Comparison of ENCODE assay signal across 8 mouse cellular contexts in genomic region chr3:84228911-84229310, GRCm38 (mm10). TPM values are rescaled to one million over a fixed set of nuclear protein-coding genes. Genes with fewer than 3 reads are reported as not detected.
DNase-seq lines count a peak whose midpoint lies in the region; ATAC-seq and TF ChIP-seq lines count a peak whose summit lies in the region.

No protein-coding gene starts in this region.

- H3K4me3 ChIP-seq in G1E (ENCODE audit: low read depth, low read length): peak overlapping the region; percentile 38; the same call in 1 of the 2 replicates
- peak overlapping the region; percentile 58 for H3K4me3 ChIP-seq in heart, embryonic 12.5 days
- peak overlapping the region; percentile 49 for H3K4me3 ChIP-seq in kidney, embryonic 16.5 days (ENCODE audit: low read length)

- H3K36me3 ChIP-seq in G1E (replicated peaks): no peaks in the 10 kb centered on the region
- H3K36me3 ChIP-seq in heart, embryonic 12.5 days: no peaks in the 10 kb centered on the region
- H3K36me3 ChIP-seq in kidney, embryonic 16.5 days (ENCODE audit: insufficient read depth, low read length): no peaks in the 10 kb centered on the region; the same call in 1 of the 2 replicates

- H3K9ac ChIP-seq in heart, embryonic 12.5 days: no peak overlapping the region
- 0 out of 2 replicates have a peak overlapping the region, but pooled peaks have one; percentile 7 for H3K9ac ChIP-seq in kidney, embryonic 16.5 days (replicated peaks; ENCODE audit: low read length)

- peaks cover 16% of the 10 kb centered on the region for H3K4me1 ChIP-seq in G1E (ENCODE audit: insufficient read depth, low read depth, low read length)
- H3K4me1 ChIP-seq in heart, embryonic 12.5 days (replicated peaks): peaks cover 9% of the 10 kb centered on the region
- H3K4me1 ChIP-seq in kidney, embryonic 16.5 days (ENCODE audit: insufficient read depth, low read length): peaks cover 12% of the 10 kb centered on the region

- no peak for TF ChIP-seq CTCF in G1E (IDR thresholded peaks at IDR 0.05; ENCODE audit: low read depth, low read length)

- WGBS in heart, embryonic 12.5 days: 9% methylated on average over 15 of the region's 15 CpGs
- WGBS in kidney, embryonic 16.5 days: 17% methylated on average over 15 of the region's 15 CpGs

- peaks cover 9% of the 10 kb centered on the region for H3K27me3 ChIP-seq in G1E (ENCODE audit: insufficient read depth, low read length)
- H3K27me3 ChIP-seq in heart, embryonic 12.5 days (replicated peaks): no peaks in the 10 kb centered on the region
- no peaks in the 10 kb centered on the region for H3K27me3 ChIP-seq in kidney, embryonic 16.5 days (ENCODE audit: insufficient read depth, low read length)

- no peak overlapping the region for H3K27ac ChIP-seq in heart, embryonic 12.5 days (ENCODE audit: poor library complexity, severe bottlenecking)
- no peak overlapping the region for H3K27ac ChIP-seq in kidney, embryonic 16.5 days (ENCODE audit: low read length)

- no peak for ATAC-seq in G1E (ENCODE audit: extremely low read depth, insufficient number of reproducible peaks, low FRiP score, poor library complexity, severe bottlenecking)
- ATAC-seq in heart, embryonic 12.5 days (ENCODE audit: insufficient number of reproducible peaks, low FRiP score): no peak
- no peak for ATAC-seq in kidney, embryonic 16.5 days (ENCODE audit: low FRiP score, low TSS enrichment)

- peak; percentile 64 for DNase-seq in adrenal gland, postnatal 10 days
- DNase-seq in adrenal gland, adult 2 months: no peak
- DNase-seq in G1E (ENCODE audit: low spot score): no peak
- peak; percentile 39 for DNase-seq in embryo, embryonic 11 days
- peak; percentile 71 to 80 for DNase-seq in lung, postnatal 4 days
- DNase-seq in testis, postnatal 10 days (ENCODE audit: low spot score): peak; percentile 67

- H3K4me2 ChIP-seq in heart, embryonic 12.5 days: peak overlapping the region; percentile 88
- peak overlapping the region; percentile 63 for H3K4me2 ChIP-seq in kidney, embryonic 16.5 days (replicated peaks; ENCODE audit: low read depth, low read length)

- H3K9me3 ChIP-seq in G1E (replicated peaks): no peaks in the 10 kb centered on the region
- H3K9me3 ChIP-seq in heart, embryonic 12.5 days (replicated peaks): peaks cover 5% of the 10 kb centered on the region; the same call in 1 of the 2 replicates
- H3K9me3 ChIP-seq in kidney, embryonic 16.5 days (ENCODE audit: low read length): no peaks in the 10 kb centered on the region

RNA-seq across cellular contexts. Expression of gene Gm6525, which starts 55.0 kb away (rescaled TPM):
- under 1 TPM; 0.67 to 0.69 TPM for total RNA-seq in adrenal gland, postnatal 10 days (2021)
- under 1 TPM in 1 of 2 experiments, not detected in 1; 0.84 TPM for total RNA-seq in adrenal gland, adult 2 months (2021)
- polyA plus RNA-seq in adrenal gland, adult 2 months (2012; rRNA removed): not detected in 2 replicates
- total RNA-seq in G1E (2014; fragmentation: Nextera tagmentation) (not detected in 2 replicates), G1E (2017) (0.60 and 0.70 TPM in 2 replicates)
- polyA plus RNA-seq in G1E (2012): not detected in 2 replicates
- 0.18 TPM in 1 of 2 replicates, not detected in the other for polyA plus RNA-seq in heart, embryonic 12.5 days (2016; fragmentation: Nextera tagmentation; extraction: Ambion mirVana)
- 0.77 and 0.80 TPM in 2 replicates for polyA plus RNA-seq in kidney, embryonic 16.5 days (2015; fragmentation: Nextera tagmentation; extraction: Ambion mirVana)

Comparison
In these comparisons a context has a peak if more than half of its experiments do, and no peak if none do; other contexts are left out.
1. DNase-seq: peak in adrenal gland, postnatal 10 days (single experiment), embryo, embryonic 11 days (single experiment), lung, postnatal 4 days (2 of 2) and testis, postnatal 10 days (single experiment); none in adrenal gland, adult 2 months (single experiment) and G1E (single experiment).
2. Peak in every context shown above with its lines, with median percentiles within 50 percentile points of each other: H3K4me3 ChIP-seq.